Mouse (Mus musculus): Measurements from ENCODE around the gene Zfp638.

- TF ChIP-seq CTCF (IDR thresholded peaks at IDR 0.05; ENCODE audit: control insufficient read depth, insufficient read depth, insufficient replicate concordance, low read depth, low read length) (no peak), POLR2A (IDR thresholded peaks at IDR 0.05; ENCODE audit: control insufficient read depth, low read depth, low read length) (no peak)
Measured at GRCm38 (mm10) chr6:83927418-83927817, 60.5 kb downstream of the Zfp638 start.
